Mouse (Mus musculus): ENCODE results near the gene Calr3. TPM values are rescaled to one million over a fixed set of nuclear protein-coding genes. Genes with fewer than 3 reads are reported as not detected.

Calr3 gene
- total and polyA plus RNA-seq, 3 experiments: 2.5 to 5.3 (median 2.8) TPM

- H3K9ac ChIP-seq (ENCODE audit: insufficient read depth, low read depth): no peak overlapping the region
- H3K4me3 ChIP-seq (replicated peaks in 1 of 3; ENCODE audit: low read depth in 2 of 3, low read length in 2 of 3, poor library complexity in 1 of 3): no peak overlapping the region
- dilution Hi-C loops (cut with MboI; ENCODE audit: extremely low pct_ligation_motif_present, extremely low pct_unique_long_range_greater_than_20kb, low sequenced_read_pairs) (no loop called here), in situ Hi-C loops (cut with MboI; ENCODE audit: low pct_ligation_motif_present, low pct_unique_long_range_greater_than_20kb, low sequenced_read_pairs) (no loop called here)
- peaks cover 71 to 76% of the 10 kb centered on the region in 2 experiments for H3K36me3 ChIP-seq (replicated peaks in 1 of 2; ENCODE audit: control insufficient read depth in 1 of 2, insufficient read depth in 1 of 2, low read length in 1 of 2)
- no peak for DNase-seq (ENCODE audit: extremely low read depth)
- TF ChIP-seq CHD1 (IDR thresholded peaks at IDR 0.05; ENCODE audit: low read depth, low read length) (no peak), NELFE (IDR thresholded peaks at IDR 0.05; ENCODE audit: low read depth, low read length) (no peak), BHLHE40 (IDR thresholded peaks at IDR 0.05; ENCODE audit: low read depth, low read length) (no peak), ETS1 (conservative IDR thresholded peaks at IDR 0.05; ENCODE audit: low read depth, low read length) (no peak), GABPA (IDR thresholded peaks at IDR 0.05; ENCODE audit: insufficient replicate concordance, low read depth, low read length) (no peak), MYC (IDR thresholded peaks at IDR 0.05; ENCODE audit: low read depth, low read length) (no peak), ZNF384 (IDR thresholded peaks at IDR 0.05; ENCODE audit: low read depth, low read length) (no peak), RCOR1 (conservative IDR thresholded peaks at IDR 0.05; ENCODE audit: low read depth, low read length) (no peak), KAT2A (IDR thresholded peaks at IDR 0.05; ENCODE audit: insufficient replicate concordance, low read length) (no peak), EP300 (IDR thresholded peaks at IDR 0.05; ENCODE audit: low read length) (no peak), ZKSCAN1 (IDR thresholded peaks at IDR 0.05; ENCODE audit: borderline replicate concordance, low read depth, low read length) (no peak), SMC3 (IDR thresholded peaks at IDR 0.05; ENCODE audit: low read depth, low read length) (no peak), CHD2 (IDR thresholded peaks at IDR 0.05; ENCODE audit: low read length) (no peak), JUND (conservative IDR thresholded peaks at IDR 0.05; ENCODE audit: low read depth, low read length) (no peak), ZC3H11A (IDR thresholded peaks at IDR 0.05; ENCODE audit: low read depth, low read length) (no peak), JUN (IDR thresholded peaks at IDR 0.05; ENCODE audit: insufficient read depth, low read depth, low read length) (no peak)
- no peaks in the 10 kb centered on the region for H3K27me3 ChIP-seq (replicated peaks)
- H3K79me2 ChIP-seq (replicated peaks; ENCODE audit: control insufficient read depth, extremely low read depth, insufficient read depth, poor library complexity, severe bottlenecking): peaks cover 23% of the 10 kb centered on the region
- H3K9me3 ChIP-seq (replicated peaks; ENCODE audit: low read length): no peaks in the 10 kb centered on the region
- H3K4me2 ChIP-seq (ENCODE audit: insufficient read depth, low read depth, poor library complexity, severe bottlenecking): no peak overlapping the region
- peaks cover 17 to 44% of the 10 kb centered on the region in 2 experiments for H3K4me1 ChIP-seq (ENCODE audit: control insufficient read depth in 1 of 2, insufficient read depth in 2 of 2)
- no peak overlapping the region for H3K27ac ChIP-seq (ENCODE audit: insufficient read depth, low read depth)
Observed at GRCm38 (mm10) chr8:72470684-72471083, 27.0 kb upstream of the Calr3 start.

- TF ChIP-seq ZC3H11A (IDR thresholded peaks at IDR 0.05; ENCODE audit: low read depth, low read length) (no peak), CHD1 (IDR thresholded peaks at IDR 0.05; ENCODE audit: low read depth, low read length) (no peak), RCOR1 (conservative IDR thresholded peaks at IDR 0.05; ENCODE audit: low read depth, low read length) (no peak), GABPA (IDR thresholded peaks at IDR 0.05; ENCODE audit: insufficient replicate concordance, low read depth, low read length) (no peak), MAFK (IDR thresholded peaks at IDR 0.05; ENCODE audit: insufficient replicate concordance, low read length) (no peak), POLR2AphosphoS2 (IDR thresholded peaks at IDR 0.05; ENCODE audit: low read depth, low read length) (no peak), JUN (IDR thresholded peaks at IDR 0.05; ENCODE audit: insufficient read depth, low read depth, low read length) (no peak), MAZ (IDR thresholded peaks at IDR 0.05; ENCODE audit: low read depth, low read length) (no peak), UBTF (IDR thresholded peaks at IDR 0.05; ENCODE audit: low read depth, low read length) (no peak)
- Histone ChIP-seq H3K27ac (ENCODE audit: insufficient read depth, low read depth) (no peak overlapping the region), H3K27me3 (replicated peaks) (no peaks in the 10 kb centered on the region), H3K4me1 (ENCODE audit: control insufficient read depth in 1 of 2, insufficient read depth in 2 of 2) (peaks cover 17 to 44% of the 10 kb centered on the region in 2 experiments), H3K79me2 (replicated peaks; ENCODE audit: control insufficient read depth, extremely low read depth, insufficient read depth, poor library complexity, severe bottlenecking) (peaks cover 23% of the 10 kb centered on the region), H3K9me3 (replicated peaks; ENCODE audit: low read length) (no peaks in the 10 kb centered on the region), H3K9ac (ENCODE audit: insufficient read depth, low read depth) (no peak overlapping the region), H3K36me3 (replicated peaks in 1 of 2; ENCODE audit: control insufficient read depth in 1 of 2, insufficient read depth in 1 of 2, low read length in 1 of 2) (peaks cover 78 to 83% of the 10 kb centered on the region in 2 experiments), H3K4me2 (ENCODE audit: insufficient read depth, low read depth, poor library complexity, severe bottlenecking) (no peak overlapping the region), H3K4me3 (replicated peaks in 1 of 3; ENCODE audit: low read depth in 2 of 3, low read length in 2 of 3, poor library complexity in 1 of 3) (no peak overlapping the region)
- dilution Hi-C loops (cut with MboI; ENCODE audit: extremely low pct_ligation_motif_present, extremely low pct_unique_long_range_greater_than_20kb, low sequenced_read_pairs) (no loop called here), in situ Hi-C loops (cut with MboI; ENCODE audit: low pct_ligation_motif_present, low pct_unique_long_range_greater_than_20kb, low sequenced_read_pairs) (no loop called here)
- no peak for DNase-seq (ENCODE audit: extremely low read depth)
Observed at GRCm38 (mm10) chr8:72469984-72470383, 26.3 kb upstream of the Calr3 start.
